Mouse (Mus musculus) liver, postnatal 0 days (tissue): ENCODE measurements around the gene Spsb4. TPM values are rescaled to one million over a fixed set of nuclear protein-coding genes. Genes with fewer than 3 reads are reported as not detected.

Experiments used
- ATAC-seq: fragments of 200-750 bp; cut with Nextera tagmentation; 2 replicates; pipeline ENCODE4 v1.8.0; 2017; ENCODE audit warnings: mild to moderate bottlenecking, moderate library complexity
- DNase-seq: peaks from one replicate; pipeline ENCODE4 v3.0.0-alpha.2; 2016
- H3K27ac ChIP-seq: fragments of 300-500 bp; sonication (generic); 2 replicates; pipeline ENCODE4 v1.5.1; 2014; ENCODE audit warnings: antibody characterized with exemption, moderate library complexity, mild to moderate bottlenecking, low read depth
- H3K27me3 ChIP-seq: fragments of 300-500 bp; sonication (generic); 2 replicates; pipeline ENCODE4 v1.6.1; 2014; ENCODE audit warnings: low read length, control low read depth, mixed read lengths; ENCODE audit not compliant: insufficient read depth
- H3K36me3 ChIP-seq: fragments of 300-500 bp; sonication (generic); replicated peaks from 2 replicates; pipeline ENCODE4 v1.6.1; 2014; ENCODE audit warnings: mild to moderate bottlenecking, control low read depth, low read length, moderate library complexity, mixed read lengths; ENCODE audit not compliant: insufficient read depth
- H3K4me1 ChIP-seq: fragments of 300-500 bp; sonication (generic); 2 replicates; pipeline ENCODE4 v1.6.1; 2014; ENCODE audit warnings: antibody characterized with exemption, mild to moderate bottlenecking, control low read depth; ENCODE audit not compliant: insufficient read depth
- H3K4me2 ChIP-seq: fragments of 300-500 bp; sonication (generic); 2 replicates; pipeline ENCODE4 v1.6.1; 2014; ENCODE audit warnings: low read depth, mild to moderate bottlenecking, low read length, moderate library complexity, mixed read lengths
- H3K4me3 ChIP-seq: fragments of 300-500 bp; sonication (generic); 2 replicates; pipeline ENCODE4 v1.5.1; 2014; ENCODE audit warnings: low read depth, low read length
- H3K9ac ChIP-seq: fragments of 300-500 bp; sonication (generic); replicated peaks from 2 replicates; pipeline ENCODE4 v1.6.1; 2014; ENCODE audit warnings: mild to moderate bottlenecking, moderate library complexity
- H3K9me3 ChIP-seq: fragments of 300-500 bp; sonication (generic); 2 replicates; pipeline ENCODE4 v1.6.1; 2016; ENCODE audit warnings: mild to moderate bottlenecking, control low read depth, low read length, mixed read lengths
- CTCF ChIP-seq: sonication (generic); IDR thresholded peaks from 2 replicates; pipeline ENCODE4 v1.5.1; 2016; ENCODE audit warnings: antibody characterized with exemption, low read depth
- EP300 ChIP-seq: IDR thresholded peaks from 2 replicates; pipeline ENCODE4 v1.6.1; 2016; ENCODE audit warnings: antibody characterized with exemption, low read depth, mild to moderate bottlenecking
- WGBS: fragments of 180-500 bp; shearing (Covaris S2); extraction: QIAGEN DNeasy Blood & Tissue Kit; methylation state at CpG from one replicate; pipeline ENCODE4 v1.1.7; 2014; ENCODE audit not compliant: insufficient replicate concordance; 5-methylcytosine and 5-hydroxymethylcytosine counted together
- polyA plus RNA-seq: library from polyadenylated mRNA; unstranded; fragments of >200 nt; fragmentation: Nextera tagmentation; extraction: Ambion mirVana; gene quantifications from 2 replicates; pipeline ENCODE4 v1.2.1, GENCODE M21; 2015

Spsb4 gene
- polyA plus RNA-seq, 1 experiment from 2014 or later, result 0.99 TPM

DNA sequence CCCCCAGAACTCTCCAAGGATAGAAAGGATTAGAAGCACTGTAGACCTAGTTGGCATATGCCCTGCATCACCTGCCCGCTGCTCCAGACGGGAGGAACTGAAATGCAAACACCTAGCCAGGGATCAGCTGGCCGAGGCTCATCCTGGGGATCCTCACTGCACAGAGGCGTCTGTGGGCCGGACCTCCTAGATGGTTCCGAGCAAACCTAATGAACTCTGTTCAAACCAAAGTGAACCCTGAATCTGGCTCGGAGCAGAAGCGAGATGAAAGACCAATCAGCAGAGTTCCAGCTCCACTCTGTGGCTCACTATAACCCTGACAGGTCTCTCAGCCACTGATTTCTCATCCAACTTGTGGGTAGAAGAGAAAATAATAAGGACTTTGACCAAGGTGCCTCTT is 34.6 kb downstream of the Spsb4 start:
- H3K4me2 ChIP-seq, result no peak overlapping the region
- H3K4me1 ChIP-seq, result peaks cover 3% of the 10 kb centered on the region; the same call in 1 of the 2 replicates
- H3K27me3 ChIP-seq, result no peaks in the 10 kb centered on the region
- ATAC-seq, result no peak
- no peak for DNase-seq
- no peaks in the 10 kb centered on the region for H3K9me3 ChIP-seq
- H3K4me3 ChIP-seq, result no peak overlapping the region
- WGBS, result 76% methylated on average over 8 of the region's 8 CpGs
- no peak overlapping the region for H3K27ac ChIP-seq
- no peak overlapping the region for H3K9ac ChIP-seq
- no peak for TF ChIP-seq EP300
- no peak for TF ChIP-seq CTCF
- H3K36me3 ChIP-seq, result no peaks in the 10 kb centered on the region

DNA sequence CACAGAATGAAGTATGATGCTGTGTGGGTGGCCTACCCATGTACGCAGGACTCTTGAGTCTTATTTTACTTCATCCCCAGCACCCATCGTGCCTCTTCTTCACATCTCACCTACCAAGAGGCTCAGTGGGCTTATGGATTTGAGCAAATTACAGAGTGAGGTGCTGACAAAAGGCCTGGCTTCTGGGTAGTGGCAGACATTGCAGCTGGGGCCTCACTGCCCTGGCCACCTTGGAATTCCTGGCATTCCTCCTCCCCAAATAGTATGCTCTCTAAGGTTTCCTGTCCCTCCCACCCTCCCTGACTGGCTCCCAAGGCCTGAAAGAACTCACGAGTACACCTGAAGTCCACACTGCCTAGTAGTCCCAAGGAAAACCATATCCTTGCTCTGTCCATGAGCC is 35.7 kb downstream of the Spsb4 start:
- Histone ChIP-seq H3K4me3 (no peak overlapping the region), H3K4me1 (peaks cover 3% of the 10 kb centered on the region; the same call in 1 of the 2 replicates), H3K4me2 (no peak overlapping the region), H3K36me3 (no peaks in the 10 kb centered on the region), H3K27me3 (no peaks in the 10 kb centered on the region), H3K9ac (no peak overlapping the region), H3K9me3 (no peaks in the 10 kb centered on the region), H3K27ac (no peak overlapping the region)
- TF ChIP-seq CTCF, result no peak
- TF ChIP-seq EP300, result no peak
- ATAC-seq, result no peak
- DNase-seq, result no peak
- WGBS, result 66% methylated on average over 3 of the region's 3 CpGs

GRCm38 (mm10) chr9:96982351-96982750 is 36.3 kb downstream of the Spsb4 start:
- WGBS, result 54% methylated on average over 3 of the region's 3 CpGs
- Histone ChIP-seq H3K9me3 (no peaks in the 10 kb centered on the region), H3K4me1 (peaks cover 3% of the 10 kb centered on the region; the same call in 1 of the 2 replicates), H3K27me3 (no peaks in the 10 kb centered on the region), H3K4me2 (no peak overlapping the region), H3K4me3 (no peak overlapping the region), H3K9ac (no peak overlapping the region), H3K27ac (no peak overlapping the region), H3K36me3 (no peaks in the 10 kb centered on the region)
- no peak for TF ChIP-seq EP300
- no peak for TF ChIP-seq CTCF
- ATAC-seq (no peak), DNase-seq (no peak)

GRCm38 (mm10) chr9:96981836-96982235 is 36.8 kb downstream of the Spsb4 start:
- no peak overlapping the region for H3K9ac ChIP-seq
- no peak for TF ChIP-seq CTCF
- H3K27ac ChIP-seq, result no peak overlapping the region
- no peaks in the 10 kb centered on the region for H3K36me3 ChIP-seq
- no peaks in the 10 kb centered on the region for H3K27me3 ChIP-seq
- H3K4me3 ChIP-seq, result no peak overlapping the region
- DNase-seq, result no peak
- ATAC-seq, result no peak
- no peaks in the 10 kb centered on the region for H3K9me3 ChIP-seq
- no peak overlapping the region for H3K4me2 ChIP-seq
- H3K4me1 ChIP-seq, result peaks cover 3% of the 10 kb centered on the region; the same call in 1 of the 2 replicates
- WGBS, result 63% methylated on average over 5 of the region's 5 CpGs

DNA sequence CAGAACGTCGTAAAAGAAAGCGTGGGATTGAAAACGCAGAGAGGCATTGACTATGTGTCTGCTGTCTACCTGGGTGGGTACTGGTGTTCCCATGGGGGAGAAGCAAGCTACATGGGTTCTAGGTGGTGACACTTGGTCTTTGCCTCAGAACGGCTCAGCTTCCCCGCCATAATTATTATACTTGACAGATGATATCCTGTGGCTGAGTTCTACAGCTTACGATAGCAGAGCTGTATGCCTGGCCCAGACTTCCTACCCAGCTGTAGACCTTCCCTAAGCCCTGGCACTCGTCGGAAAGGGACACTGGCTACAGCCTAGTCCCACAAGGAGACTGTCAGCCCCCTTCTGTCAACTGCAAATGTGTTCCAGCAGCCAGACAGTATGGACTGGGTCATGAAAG is 37.5 kb downstream of the Spsb4 start:
- TF ChIP-seq CTCF (no peak), EP300 (no peak)
- Histone ChIP-seq H3K36me3 (no peaks in the 10 kb centered on the region), H3K27ac (no peak overlapping the region), H3K9ac (no peak overlapping the region), H3K27me3 (no peaks in the 10 kb centered on the region), H3K4me1 (peaks cover 3% of the 10 kb centered on the region; the same call in 1 of the 2 replicates), H3K9me3 (no peaks in the 10 kb centered on the region), H3K4me2 (no peak overlapping the region), H3K4me3 (no peak overlapping the region)
- ATAC-seq (no peak), DNase-seq (no peak)
- 34% methylated on average over 9 of the region's 9 CpGs for WGBS

GRCm38 (mm10) chr9:96980037-96980997 is 38.3 kb downstream of the Spsb4 start:
- no peaks in the 10 kb centered on the region for H3K9me3 ChIP-seq
- DNase-seq, result no peak
- H3K4me3 ChIP-seq, result no peak overlapping the region
- H3K27ac ChIP-seq, result no peak overlapping the region
- TF ChIP-seq EP300 (no peak), CTCF (no peak)
- 62% methylated on average over 10 of the region's 10 CpGs for WGBS
- ATAC-seq, result no peak
- H3K4me1 ChIP-seq, result peaks cover 3% of the 10 kb centered on the region; the same call in 1 of the 2 replicates
- no peak overlapping the region for H3K9ac ChIP-seq
- H3K36me3 ChIP-seq, result no peaks in the 10 kb centered on the region
- H3K27me3 ChIP-seq, result no peaks in the 10 kb centered on the region
- H3K4me2 ChIP-seq, result no peak overlapping the region
